Mouse (Mus musculus) lung, adult 18-20 months (tissue): ENCODE measurements around the gene Agtpbp1.
A peak's percentile ranks its signal among the peaks of the same experiment; 100 is the strongest.

ENCODE experiments used
- DNase-seq, 2 experiments: peaks; one replicate each; pipeline ENCODE4 v3.0.0; 2022; ENCODE audit warnings: mixed read lengths in 2 of 2

Agtpbp1 gene

DNA sequence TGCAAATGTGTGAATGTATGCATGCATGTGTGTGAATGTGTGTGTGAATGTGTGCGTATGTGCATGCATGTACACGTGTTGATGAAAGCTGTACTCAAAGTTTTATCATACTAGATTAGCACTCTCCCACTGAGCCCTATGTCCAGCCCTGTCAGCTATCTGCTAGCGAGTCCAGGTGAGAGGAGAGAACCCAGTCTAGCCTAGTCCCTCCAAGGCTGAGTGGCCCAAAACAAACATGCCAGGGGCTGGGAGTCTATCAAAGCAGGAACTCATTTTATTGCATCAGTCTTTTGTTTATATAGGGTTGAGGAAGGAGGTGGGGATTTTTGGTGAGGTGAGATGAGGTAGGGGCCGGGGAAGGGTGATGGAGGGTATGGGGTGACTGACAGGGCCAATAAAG is 172.4 kb downstream of the Agtpbp1 start:
- no peak for DNase-seq

DNA sequence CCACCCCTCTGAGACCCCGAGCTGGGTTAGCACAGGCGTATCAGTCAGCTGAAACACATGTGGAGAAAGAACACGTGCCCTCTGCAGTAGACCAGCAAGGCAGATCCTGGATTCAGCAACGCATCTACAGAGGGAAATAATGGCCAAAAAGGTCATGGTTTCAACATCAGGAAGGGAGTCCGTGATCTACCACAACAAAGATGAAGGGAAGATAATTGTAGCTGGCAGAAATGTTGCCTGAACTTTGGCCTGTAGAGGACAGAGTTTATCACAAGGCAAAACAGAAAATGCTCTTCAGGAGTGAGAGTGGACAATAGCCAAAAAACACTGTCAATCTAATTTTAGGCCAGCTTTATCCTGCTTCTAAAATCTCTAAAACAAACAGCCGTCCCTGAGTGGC is 177.8 kb downstream of the Agtpbp1 start:
- no peak for DNase-seq

DNA sequence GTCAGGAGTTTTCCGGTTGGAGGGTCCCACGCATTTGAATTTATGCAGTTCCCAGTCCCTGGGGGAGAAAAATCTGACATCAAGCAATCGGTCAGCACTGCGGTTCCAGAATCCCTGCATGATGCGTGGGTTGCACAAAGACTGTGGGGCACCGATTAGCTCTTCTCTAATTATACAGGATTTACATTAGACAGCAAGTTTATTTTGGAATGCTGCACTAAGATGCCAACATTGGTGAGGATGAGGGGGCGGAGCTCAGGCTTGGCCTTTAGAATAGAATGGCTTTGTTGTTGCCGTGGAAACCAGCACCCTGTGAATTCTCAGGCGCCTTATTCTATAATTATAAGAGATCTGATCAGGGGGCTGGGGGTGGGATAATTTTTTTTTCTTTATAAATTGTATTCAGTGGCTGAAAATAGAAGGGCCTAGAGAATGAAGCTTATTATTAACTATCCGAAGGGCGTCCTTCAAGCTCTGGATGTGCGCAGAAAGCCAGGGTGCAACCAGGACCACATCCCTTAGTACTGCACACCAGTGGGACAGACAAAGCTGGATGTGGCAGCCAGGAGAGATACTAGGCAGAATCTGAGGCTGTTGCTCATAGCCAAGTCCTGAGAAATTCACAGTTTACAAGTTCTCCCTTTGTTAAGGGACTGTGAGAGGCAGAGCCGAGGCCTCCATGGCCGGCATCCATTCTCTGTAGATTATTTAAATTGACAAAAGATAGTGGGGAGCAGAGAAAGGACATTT is 182.8 kb downstream of the Agtpbp1 start:
- DNase-seq: no peak

DNA sequence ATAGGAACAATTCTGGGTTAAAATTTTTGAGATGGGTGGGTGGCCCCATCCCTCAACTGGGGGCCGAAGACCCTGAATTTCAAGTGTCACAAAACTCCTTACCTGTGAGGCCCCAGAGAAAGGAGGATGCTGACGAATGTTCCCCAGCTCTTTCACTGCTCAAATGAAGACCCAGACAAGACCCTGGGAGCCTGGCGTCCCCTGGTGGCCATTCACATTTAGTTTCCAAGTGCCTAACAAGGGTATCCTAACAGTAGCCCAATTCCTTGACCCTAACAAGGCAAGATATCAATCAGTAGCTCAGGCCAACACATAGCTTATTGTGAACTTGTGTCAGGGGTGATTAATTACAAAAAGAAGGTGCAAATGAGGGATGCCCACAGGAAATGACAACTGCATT is 187.5 kb downstream of the Agtpbp1 start:
- peak in 1 of 2 experiments; percentile 10 for DNase-seq
